Mouse (Mus musculus) 3134 (cell line): ENCODE data around the gene Fstl4.
"Not testable (repeated sequence)": the region's sequence is repeated elsewhere in the genome, so short reads cannot be mapped to it uniquely, and the experiment has no call there.

ENCODE experiments used
- DNase-seq: peaks from one replicate; pipeline ENCODE4 v3.0.0-alpha.2; 2011; ENCODE audit warnings: low spot score; ENCODE audit not compliant: insufficient read length; ENCODE audit errors: extremely low read depth

Fstl4 gene

GRCm38 (mm10) chr11:53078419-53079334 lies 314.2 kb downstream of the Fstl4 start:
- no peak for DNase-seq

- DNase-seq: no peak
Observed at GRCm38 (mm10) chr11:53081310-53081709, 316.9 kb downstream of the Fstl4 start.

GRCm38 (mm10) chr11:53085367-53085766 lies 320.9 kb downstream of the Fstl4 start:
- no peak for DNase-seq

GRCm38 (mm10) chr11:53085858-53086565 lies 321.6 kb downstream of the Fstl4 start:
- no peak for DNase-seq

- not testable (repeated sequence) for DNase-seq
Observed at GRCm38 (mm10) chr11:53087896-53088295, 323.5 kb downstream of the Fstl4 start.

- DNase-seq: no peak
Observed at GRCm38 (mm10) chr11:53091596-53091995, 327.2 kb downstream of the Fstl4 start.

- DNase-seq: no peak
Observed at GRCm38 (mm10) chr11:53096871-53097270, 332.4 kb downstream of the Fstl4 start.

GRCm38 (mm10) chr11:53097331-53097730 lies 332.9 kb downstream of the Fstl4 start:
- no peak for DNase-seq

GRCm38 (mm10) chr11:53097870-53098269 lies 333.4 kb downstream of the Fstl4 start:
- no peak for DNase-seq

- DNase-seq: no peak
Observed at GRCm38 (mm10) chr11:53098780-53099198, 334.4 kb downstream of the Fstl4 start.

- DNase-seq: no peak
Observed at GRCm38 (mm10) chr11:53099322-53099721, 334.9 kb downstream of the Fstl4 start.

GRCm38 (mm10) chr11:53101732-53102131 lies 337.3 kb downstream of the Fstl4 start:
- no peak for DNase-seq

- DNase-seq: no peak
Observed at GRCm38 (mm10) chr11:53103601-53104325, 339.3 kb downstream of the Fstl4 start.

GRCm38 (mm10) chr11:53107706-53108105 lies 343.3 kb downstream of the Fstl4 start:
- DNase-seq: no peak

GRCm38 (mm10) chr11:53108798-53109197 lies 344.4 kb downstream of the Fstl4 start:
- DNase-seq: no peak

- DNase-seq: no peak
Observed at GRCm38 (mm10) chr11:53109701-53110467, 345.4 kb downstream of the Fstl4 start.

GRCm38 (mm10) chr11:53115711-53116110 lies 351.3 kb downstream of the Fstl4 start:
- DNase-seq: no peak

GRCm38 (mm10) chr11:53116356-53116755 lies 351.9 kb downstream of the Fstl4 start:
- DNase-seq: no peak

GRCm38 (mm10) chr11:53118226-53118965 lies 354.0 kb downstream of the Fstl4 start:
- DNase-seq: no peak

- no peak for DNase-seq
Observed at GRCm38 (mm10) chr11:53119966-53120365, 355.5 kb downstream of the Fstl4 start.
